In the genomic region with DNA sequence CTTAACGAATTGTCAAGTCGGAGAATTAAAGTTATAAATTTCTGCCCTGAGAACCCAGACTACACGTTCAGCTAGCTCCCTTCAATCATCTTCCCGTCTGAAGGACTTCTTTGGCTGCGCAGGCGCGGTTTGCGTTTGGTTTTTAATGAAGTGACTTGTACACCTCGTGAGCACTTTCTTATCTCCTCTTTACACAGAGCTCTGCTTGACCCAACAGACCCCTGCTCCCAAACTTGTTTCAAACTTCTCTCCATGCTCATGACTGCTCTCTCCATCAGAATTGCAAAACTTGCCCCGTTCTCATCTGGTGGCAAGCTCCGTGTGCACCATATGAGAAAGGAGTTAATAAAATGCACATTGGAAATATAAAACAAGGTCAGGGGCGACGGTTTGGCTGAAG, we compare ENCODE assay signal across 18 mouse cellular contexts.
"Had no signal": no experiment of that assay in that cellular context is flagged by ENCODE, and none has a peak within 500 bp of the region (broad histone marks: within the 10 kb centered on the region; RNA-seq: fewer than 3 reads in every experiment).

No protein-coding gene starts in this region.

- DNase-seq: kidney, adult 8-10 months; kidney, postnatal 10 days; kidney, postnatal 36 days; left cerebral cortex, postnatal 4 days; liver, postnatal 0 days; retina, postnatal 1 day; thymus, adult 18-20 months; thymus, postnatal 36 days had no signal

- H3K27ac ChIP-seq: kidney, embryonic 15.5 days; liver, embryonic 14.5 days; macrophage; midbrain, embryonic 12.5 days; neural tube, embryonic 13.5 days had no signal

- H3K27me3 ChIP-seq: kidney, embryonic 15.5 days; midbrain, embryonic 12.5 days; neural tube, embryonic 13.5 days had no signal

- H3K9ac ChIP-seq: kidney, embryonic 15.5 days; liver, embryonic 14.5 days; liver, postnatal 0 days; midbrain, embryonic 12.5 days; neural tube, embryonic 13.5 days had no signal

- H3K36me3 ChIP-seq: kidney, embryonic 15.5 days; midbrain, embryonic 12.5 days; neural tube, embryonic 13.5 days had no signal

- H3K4me2 ChIP-seq: liver, embryonic 11.5 days; midbrain, embryonic 12.5 days; neural tube, embryonic 13.5 days had no signal

- ATAC-seq: intestine, postnatal 0 days; liver, postnatal 0 days; lung, postnatal 0 days; midbrain, embryonic 16.5 days had no signal

- H3K4me3 ChIP-seq: midbrain, embryonic 12.5 days; myocyte; neural tube, embryonic 13.5 days had no signal

- H3K9me3 ChIP-seq: kidney, embryonic 15.5 days; midbrain, embryonic 12.5 days; neural tube, embryonic 13.5 days had no signal
